Mouse (Mus musculus): ENCODE measurements around the gene Polr1d.

The Polr1d gene

GRCm38 (mm10) chr5:147076799-147077165, at the start of gene Polr1d:
Gene Polr1d (plus strand): TSS chr5:147077050.
- no peak for DNase-seq (ENCODE audit: low spot score)

- DNase-seq (ENCODE audit: low spot score), result no peak
Measured at GRCm38 (mm10) chr5:147031281-147031680, 45.6 kb upstream of the Polr1d start.

GRCm38 (mm10) chr5:147033155-147033554, 43.7 kb upstream of the Polr1d start:
- no peak for DNase-seq (ENCODE audit: low spot score)

- no peak for DNase-seq (ENCODE audit: low spot score)
Measured at GRCm38 (mm10) chr5:147034283-147034682, 42.6 kb upstream of the Polr1d start.

- no peak for DNase-seq (ENCODE audit: low spot score)
Measured at GRCm38 (mm10) chr5:147035301-147035700, 41.5 kb upstream of the Polr1d start.

GRCm38 (mm10) chr5:147036028-147036427, 40.8 kb upstream of the Polr1d start:
- DNase-seq (ENCODE audit: low spot score), result no peak

- DNase-seq (ENCODE audit: low spot score), result no peak
Measured at GRCm38 (mm10) chr5:147036661-147037060, 40.2 kb upstream of the Polr1d start.

GRCm38 (mm10) chr5:147037601-147038000, 39.2 kb upstream of the Polr1d start:
- DNase-seq (ENCODE audit: low spot score), result no peak

GRCm38 (mm10) chr5:147039394-147039793, 37.5 kb upstream of the Polr1d start:
- DNase-seq (ENCODE audit: low spot score), result no peak

GRCm38 (mm10) chr5:147041965-147042937, 34.6 kb upstream of the Polr1d start:
- DNase-seq (ENCODE audit: low spot score), result no peak

- DNase-seq (ENCODE audit: low spot score), result no peak
Measured at GRCm38 (mm10) chr5:147043240-147043844, 33.5 kb upstream of the Polr1d start.

- no peak for DNase-seq (ENCODE audit: low spot score)
Measured at GRCm38 (mm10) chr5:147045311-147045710, 31.5 kb upstream of the Polr1d start.

GRCm38 (mm10) chr5:147045929-147046328, 30.9 kb upstream of the Polr1d start:
- DNase-seq (ENCODE audit: low spot score), result no peak

- DNase-seq (ENCODE audit: low spot score), result no peak
Measured at GRCm38 (mm10) chr5:147049544-147050209, 27.2 kb upstream of the Polr1d start.

- DNase-seq (ENCODE audit: low spot score), result no peak
Measured at GRCm38 (mm10) chr5:147050816-147051499, 25.9 kb upstream of the Polr1d start.

GRCm38 (mm10) chr5:147051500-147052308, 25.1 kb upstream of the Polr1d start:
- no peak for DNase-seq (ENCODE audit: low spot score)

GRCm38 (mm10) chr5:147052309-147052558, 24.6 kb upstream of the Polr1d start:
- no peak for DNase-seq (ENCODE audit: low spot score)

- DNase-seq (ENCODE audit: low spot score), result no peak
Measured at GRCm38 (mm10) chr5:147053071-147053470, 23.8 kb upstream of the Polr1d start.

GRCm38 (mm10) chr5:147053481-147053880, 23.4 kb upstream of the Polr1d start:
- no peak for DNase-seq (ENCODE audit: low spot score)

- DNase-seq (ENCODE audit: low spot score), result no peak
Measured at GRCm38 (mm10) chr5:147054328-147054727, 22.5 kb upstream of the Polr1d start.

- DNase-seq (ENCODE audit: low spot score), result no peak
Measured at GRCm38 (mm10) chr5:147054747-147055270, 22.0 kb upstream of the Polr1d start.

All from MN1 (cell line).